Mouse (Mus musculus) embryonic facial prominence, embryonic 15.5 days (tissue): ENCODE data around the gene Pabpc4. TPM values are rescaled to one million over a fixed set of nuclear protein-coding genes. Genes with fewer than 3 reads are reported as not detected.
"Not testable (repeated sequence)": the region's sequence is repeated elsewhere in the genome, so short reads cannot be mapped to it uniquely, and the experiment has no call there.

Source experiments
- ATAC-seq: fragments of 200-750 bp; cut with Nextera tagmentation; 2 replicates; pipeline ENCODE4 v1.8.0; 2017; ENCODE audit warnings: low read depth, moderate TSS enrichment; ENCODE audit not compliant: insufficient number of reproducible peaks, low FRiP score, low TSS enrichment
- H3K27ac ChIP-seq: fragments of 300-500 bp; sonication (generic); replicated peaks from 2 replicates; pipeline ENCODE4 v1.5.1; 2015; ENCODE audit warnings: mild to moderate bottlenecking, inconsistent platforms
- H3K27me3 ChIP-seq: fragments of 300-500 bp; sonication (generic); 2 replicates; pipeline ENCODE4 v1.6.1; 2015; ENCODE audit warnings: inconsistent platforms
- H3K36me3 ChIP-seq: fragments of 300-500 bp; sonication (generic); 2 replicates; pipeline ENCODE4 v1.6.1; 2015; ENCODE audit warnings: mild to moderate bottlenecking, inconsistent platforms
- H3K4me1 ChIP-seq: fragments of 300-500 bp; sonication (generic); 2 replicates; pipeline ENCODE4 v1.6.1; 2015; ENCODE audit warnings: inconsistent platforms
- H3K4me2 ChIP-seq: fragments of 300-500 bp; sonication (generic); replicated peaks from 2 replicates; pipeline ENCODE4 v1.6.1; 2015; ENCODE audit warnings: mild to moderate bottlenecking, inconsistent platforms
- H3K4me3 ChIP-seq: fragments of 300-500 bp; sonication (generic); replicated peaks from 2 replicates; pipeline ENCODE4 v1.5.1; 2015; ENCODE audit warnings: mild to moderate bottlenecking, inconsistent platforms
- H3K9ac ChIP-seq: fragments of 300-500 bp; sonication (generic); 2 replicates; pipeline ENCODE4 v1.6.1; 2015; ENCODE audit warnings: inconsistent platforms
- H3K9me3 ChIP-seq: fragments of 300-500 bp; sonication (generic); replicated peaks from 2 replicates; pipeline ENCODE4 v1.6.1; 2016; ENCODE audit warnings: inconsistent platforms
- WGBS: fragments of 180-500 bp; shearing (Covaris S2); methylation state at CpG from one replicate; pipeline ENCODE4 v1.1.7; 2015; 5-methylcytosine and 5-hydroxymethylcytosine counted together
- polyA plus RNA-seq: library from polyadenylated mRNA; unstranded; fragments of >200 nt; fragmentation: Nextera tagmentation; extraction: Ambion mirVana; gene quantifications from 2 replicates; pipeline ENCODE4 v1.2.1, GENCODE M21; 2015

Pabpc4 gene
- polyA plus RNA-seq, 1 experiment from 2014 or later, result 37.5 TPM

DNA sequence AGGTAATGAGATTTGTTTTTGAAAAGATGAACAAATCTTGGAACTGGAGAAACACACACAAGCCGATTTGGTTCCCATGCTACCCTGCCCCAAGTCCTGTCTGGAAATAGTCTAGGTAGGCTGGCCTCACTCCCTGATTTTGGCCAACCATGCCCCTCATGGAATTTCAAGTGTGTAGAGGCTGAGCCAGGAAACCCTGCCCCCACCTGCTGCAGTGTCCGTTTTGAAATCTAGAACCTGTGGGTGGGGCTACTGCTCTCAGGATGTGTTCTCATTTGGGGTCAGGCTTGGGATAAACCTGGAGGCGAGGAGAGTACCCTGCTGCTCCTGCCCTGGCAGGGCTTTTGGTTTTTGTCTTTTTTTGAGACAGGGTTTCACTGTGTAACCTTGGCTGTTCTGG, 46.1 kb downstream of the Pabpc4 start:
- Histone ChIP-seq H3K9ac (no peak overlapping the region), H3K9me3 (no peaks in the 10 kb centered on the region), H3K36me3 (peaks cover 10% of the 10 kb centered on the region), H3K4me2 (no peak overlapping the region), H3K27me3 (no peaks in the 10 kb centered on the region), H3K4me1 (no peaks in the 10 kb centered on the region), H3K27ac (no peak overlapping the region), H3K4me3 (no peak overlapping the region)
- ATAC-seq, result no peak
- WGBS, result 52% methylated on average over 3 of the region's 3 CpGs

DNA sequence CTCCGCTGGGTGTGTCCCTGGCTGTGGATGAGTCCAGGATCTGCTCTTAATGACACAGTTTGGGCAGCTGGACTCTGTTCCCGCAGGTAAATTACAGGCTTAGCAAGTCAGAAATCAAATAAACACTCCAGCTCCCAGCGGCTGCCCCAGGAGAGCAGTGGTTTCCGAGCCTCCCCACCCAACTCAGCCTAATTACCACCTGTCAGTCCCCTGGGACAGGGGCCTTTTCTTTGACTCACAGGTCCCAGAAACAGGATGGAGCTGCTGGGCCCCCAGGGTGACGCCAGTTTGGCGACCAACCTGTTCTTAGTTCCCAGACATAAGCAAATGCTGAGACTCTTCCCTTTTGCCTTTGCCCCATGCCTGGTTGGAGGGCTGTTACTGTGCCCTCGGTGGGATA, 49.7 kb downstream of the Pabpc4 start:
- ATAC-seq, result no peak
- Histone ChIP-seq H3K9ac (no peak overlapping the region), H3K4me2 (no peak overlapping the region), H3K27ac (no peak overlapping the region), H3K36me3 (no peaks in the 10 kb centered on the region), H3K9me3 (no peaks in the 10 kb centered on the region), H3K4me3 (no peak overlapping the region), H3K4me1 (no peaks in the 10 kb centered on the region), H3K27me3 (no peaks in the 10 kb centered on the region)
- WGBS, result 72% methylated on average over 7 of the region's 7 CpGs

DNA sequence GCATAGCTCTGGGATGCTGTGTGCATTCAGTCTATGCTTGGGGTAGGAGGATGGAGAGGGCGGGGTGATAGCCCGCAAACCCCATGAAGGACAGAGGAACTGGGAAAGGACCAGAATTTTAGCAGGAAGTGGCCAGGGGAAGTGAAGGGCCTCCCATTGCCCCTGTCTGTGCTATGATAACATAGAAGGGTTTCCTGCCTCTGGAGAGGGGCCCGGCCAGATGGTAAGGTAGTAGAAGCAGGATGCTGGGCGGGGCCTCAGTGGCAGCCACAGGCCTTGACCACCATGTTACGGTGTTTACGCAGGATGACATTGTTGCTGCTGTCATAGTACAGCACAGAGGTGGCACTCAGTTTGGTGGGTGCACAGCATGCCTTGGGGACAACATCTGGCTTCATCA, 50.9 kb downstream of the Pabpc4 start:
- H3K27me3 ChIP-seq, result no peaks in the 10 kb centered on the region
- no peaks in the 10 kb centered on the region for H3K36me3 ChIP-seq
- no peak overlapping the region for H3K4me3 ChIP-seq
- H3K27ac ChIP-seq, result no peak overlapping the region
- no peak for ATAC-seq
- H3K9ac ChIP-seq, result no peak overlapping the region
- H3K9me3 ChIP-seq, result no peaks in the 10 kb centered on the region
- 84% methylated on average over 6 of the region's 6 CpGs for WGBS
- no peaks in the 10 kb centered on the region for H3K4me1 ChIP-seq
- H3K4me2 ChIP-seq, result no peak overlapping the region

DNA sequence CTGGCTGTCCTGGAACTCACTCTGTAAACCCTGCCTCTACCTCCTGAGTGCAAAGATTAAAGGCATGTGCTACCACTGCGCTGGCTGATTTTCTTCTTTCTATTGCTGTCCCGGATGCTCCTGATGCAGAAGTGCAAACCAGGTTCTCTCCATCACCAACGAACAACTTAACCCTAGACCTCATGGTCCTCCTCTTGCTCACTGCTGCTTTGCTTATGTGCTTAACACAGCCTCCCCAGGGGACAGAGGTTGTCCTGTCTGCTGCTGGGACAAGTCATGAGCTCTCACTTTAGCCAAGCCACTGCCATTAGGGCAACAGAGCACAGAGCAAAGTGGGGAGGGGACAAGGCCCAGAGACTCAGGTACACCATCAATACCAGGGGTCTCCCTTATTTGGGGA, 52.3 kb downstream of the Pabpc4 start:
- Histone ChIP-seq H3K36me3 (no peaks in the 10 kb centered on the region), H3K27ac (no peak overlapping the region), H3K4me3 (no peak overlapping the region), H3K9ac (no peak overlapping the region), H3K4me1 (no peaks in the 10 kb centered on the region), H3K9me3 (no peaks in the 10 kb centered on the region), H3K4me2 (no peak overlapping the region), H3K27me3 (no peaks in the 10 kb centered on the region)
- 75% methylated on average over 3 of the region's 3 CpGs for WGBS
- ATAC-seq, result no peak

DNA sequence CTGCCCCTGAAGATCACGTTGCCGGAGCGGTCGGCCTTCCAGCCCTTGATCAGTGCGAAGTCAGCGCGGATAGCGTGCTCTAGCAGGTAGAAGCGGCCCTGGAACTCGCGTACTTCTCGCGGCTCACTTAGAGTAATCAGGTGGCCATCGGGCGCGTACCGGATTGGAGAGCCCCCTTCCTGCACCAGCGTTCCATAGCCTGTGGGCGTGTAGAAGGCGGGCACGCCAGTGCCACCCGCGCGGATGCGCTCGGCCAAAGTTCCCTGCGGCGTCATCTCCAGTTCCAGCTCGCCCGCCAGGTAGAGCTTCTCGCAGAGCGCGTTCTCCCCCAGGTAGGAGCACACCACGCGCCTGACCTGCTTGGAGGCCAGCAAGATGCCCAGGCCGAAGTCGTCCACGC, 60.8 kb downstream of the Pabpc4 start:
- H3K4me3 ChIP-seq, result peak overlapping the region; percentile 30
- peak overlapping the region; percentile 48 for H3K4me2 ChIP-seq
- H3K9ac ChIP-seq, H3K9me3 ChIP-seq, H3K27ac ChIP-seq, H3K36me3 ChIP-seq, ATAC-seq, H3K4me1 ChIP-seq: not testable (repeated sequence)
- WGBS, result 12% methylated on average over 29 of the region's 38 CpGs
- peaks cover 16% of the 10 kb centered on the region for H3K27me3 ChIP-seq

DNA sequence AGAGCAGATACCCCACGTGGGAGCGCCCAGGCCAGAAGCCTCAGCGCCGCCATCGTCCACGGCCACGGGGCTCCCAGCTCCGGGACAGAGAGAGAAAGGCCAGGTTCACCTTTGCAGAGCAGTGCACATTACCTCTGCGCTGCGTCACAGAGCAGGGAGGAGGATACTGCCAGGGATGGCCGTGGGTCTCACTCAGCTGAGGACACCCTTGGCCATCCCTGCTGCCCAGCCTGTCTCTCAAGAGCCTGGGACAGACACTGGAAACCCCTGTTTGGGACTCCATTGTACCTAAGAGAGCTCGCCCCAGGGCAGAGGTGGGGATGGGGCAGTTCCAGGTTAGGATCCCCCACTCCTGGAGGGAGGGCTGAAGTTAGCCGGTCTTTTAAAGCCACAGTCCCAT, 61.4 kb downstream of the Pabpc4 start, which contains the start of gene Oxct2a:
TSS of gene Oxct2a (minus strand) at position 101 of the 400 bp plus-strand sequence.
- 8% methylated on average over 13 of the region's 13 CpGs for WGBS
- ATAC-seq, result no peak
- peak within 1 kb of the TSS; percentile 48 for H3K4me2 ChIP-seq
- no peaks in the 10 kb centered on the region for H3K36me3 ChIP-seq
- peaks cover 4% of the 10 kb centered on the region; the same call in 1 of the 2 replicates for H3K4me1 ChIP-seq
- H3K9ac ChIP-seq, result no peak within 1 kb of the TSS
- H3K27me3 ChIP-seq, result peaks cover 16% of the 10 kb centered on the region
- H3K27ac ChIP-seq, result no peak within 1 kb of the TSS
- H3K9me3 ChIP-seq, result no peaks in the 10 kb centered on the region
- peak within 1 kb of the TSS; percentile 30 for H3K4me3 ChIP-seq

DNA sequence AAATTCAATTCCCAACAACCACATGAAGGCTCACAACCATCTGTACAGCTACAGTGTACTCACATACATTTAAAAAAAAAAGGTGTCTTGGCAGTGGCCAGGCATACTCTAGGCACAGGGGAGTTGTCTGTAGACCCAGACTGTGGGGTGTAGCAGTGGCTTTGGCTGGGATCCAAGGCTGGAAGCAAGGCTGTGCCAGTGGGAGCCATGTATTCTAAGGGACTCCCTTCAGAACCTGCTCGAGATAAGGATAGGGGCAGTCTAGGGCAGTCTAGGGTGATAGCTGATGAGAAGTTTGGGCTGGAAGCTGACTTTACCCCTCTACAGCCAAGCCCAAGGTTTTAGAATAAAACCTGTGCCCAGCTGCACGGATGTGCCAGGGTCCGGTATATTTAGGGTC, 63.9 kb downstream of the Pabpc4 start:
- 66% methylated on average over 3 of the region's 3 CpGs for WGBS
- H3K27ac ChIP-seq, result no peak overlapping the region
- H3K36me3 ChIP-seq, result no peaks in the 10 kb centered on the region
- no peak overlapping the region for H3K4me2 ChIP-seq
- H3K9me3 ChIP-seq, result no peaks in the 10 kb centered on the region
- H3K4me1 ChIP-seq, result peaks cover 4% of the 10 kb centered on the region; the same call in 1 of the 2 replicates
- peaks cover 16% of the 10 kb centered on the region for H3K27me3 ChIP-seq
- no peak overlapping the region for H3K9ac ChIP-seq
- ATAC-seq, result no peak
- no peak overlapping the region for H3K4me3 ChIP-seq

DNA sequence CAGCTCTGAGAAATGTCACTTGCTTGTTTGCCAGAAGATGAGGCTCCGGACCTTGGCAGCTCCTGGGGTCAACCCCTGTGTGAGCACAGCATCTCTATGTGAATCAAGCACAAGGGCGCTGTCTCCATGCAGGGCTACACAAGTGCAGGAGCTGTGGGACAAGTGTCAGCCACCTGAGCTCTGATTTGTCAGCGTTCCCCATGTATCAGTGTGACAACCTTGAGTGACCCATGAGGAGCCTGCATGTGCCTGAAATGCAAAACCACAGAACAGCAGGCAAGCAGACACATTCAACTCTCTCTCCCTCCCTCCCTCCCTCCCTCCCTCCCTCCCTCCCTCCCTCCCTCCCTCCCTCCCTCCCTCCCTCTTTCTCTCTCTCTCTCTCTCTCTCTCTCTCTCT, 65.5 kb downstream of the Pabpc4 start:
- 53% methylated on average over 3 of the region's 3 CpGs for WGBS
- H3K4me2 ChIP-seq, result no peak overlapping the region
- H3K4me1 ChIP-seq, result peaks cover 4% of the 10 kb centered on the region; the same call in 1 of the 2 replicates
- no peaks in the 10 kb centered on the region for H3K9me3 ChIP-seq
- no peak overlapping the region for H3K9ac ChIP-seq
- no peak overlapping the region for H3K27ac ChIP-seq
- peaks cover 8% of the 10 kb centered on the region for H3K27me3 ChIP-seq
- no peak for ATAC-seq
- no peaks in the 10 kb centered on the region for H3K36me3 ChIP-seq
- no peak overlapping the region for H3K4me3 ChIP-seq

DNA sequence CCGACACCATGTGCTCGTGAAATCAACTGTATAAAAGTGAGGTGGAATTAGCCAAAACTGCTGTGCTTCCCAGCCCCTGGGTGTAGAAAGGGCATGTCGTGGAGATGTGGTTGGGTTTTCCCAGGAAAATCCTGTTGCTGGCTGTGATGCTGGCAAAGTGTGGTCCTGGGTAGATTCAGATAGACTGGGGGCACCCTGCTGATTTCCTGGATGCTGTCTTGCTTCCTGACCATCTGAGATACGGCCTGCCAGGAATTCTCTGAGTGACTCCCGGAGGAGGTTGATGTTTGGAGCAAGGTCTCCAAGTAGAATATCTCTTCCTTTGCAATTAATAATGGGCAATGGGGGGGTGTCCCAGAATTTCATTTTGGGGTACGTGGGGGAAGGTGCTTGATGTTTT, 66.8 kb downstream of the Pabpc4 start:
- WGBS, result 73% methylated on average over 6 of the region's 6 CpGs

DNA sequence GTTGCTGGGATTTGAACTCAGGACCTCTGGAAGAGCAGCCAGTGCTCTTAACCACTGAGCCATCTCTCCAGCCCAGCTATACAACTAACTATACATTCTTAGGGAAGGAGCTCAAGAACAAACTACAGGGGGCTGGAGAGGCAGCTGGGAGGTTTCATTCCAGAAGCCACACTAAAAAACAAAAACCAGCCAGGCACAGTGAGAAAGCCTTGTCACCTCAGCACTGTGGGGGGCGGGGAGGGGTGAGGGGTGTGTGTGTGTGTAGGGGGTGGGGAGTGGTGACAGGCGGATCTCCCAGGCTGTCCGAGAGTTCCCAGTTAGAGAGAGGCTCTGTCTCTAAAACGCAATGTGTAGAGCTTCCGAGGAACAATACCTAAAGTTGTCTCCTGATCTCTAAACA, 69.2 kb downstream of the Pabpc4 start:
- H3K36me3 ChIP-seq, result no peaks in the 10 kb centered on the region
- 56% methylated on average over 5 of the region's 5 CpGs for WGBS
- H3K9ac ChIP-seq, result no peak overlapping the region
- no peak overlapping the region for H3K27ac ChIP-seq
- H3K4me2 ChIP-seq, result no peak overlapping the region
- H3K9me3 ChIP-seq, result no peaks in the 10 kb centered on the region
- H3K4me3 ChIP-seq, result no peak overlapping the region
- ATAC-seq, result no peak
- H3K27me3 ChIP-seq, result no peaks in the 10 kb centered on the region
- H3K4me1 ChIP-seq, result no peaks in the 10 kb centered on the region; the same call in 1 of the 2 replicates

More for the DNA sequence above, 66.8 kb downstream of the Pabpc4 start:
- no peak overlapping the region for H3K4me2 ChIP-seq
- no peak for ATAC-seq
- peaks cover 4% of the 10 kb centered on the region; the same call in 1 of the 2 replicates for H3K4me1 ChIP-seq
- no peak overlapping the region for H3K9ac ChIP-seq
- H3K27ac ChIP-seq, result no peak overlapping the region
- H3K9me3 ChIP-seq, result no peaks in the 10 kb centered on the region
- H3K4me3 ChIP-seq, result no peak overlapping the region
- H3K27me3 ChIP-seq, result no peaks in the 10 kb centered on the region; the same call in 1 of the 2 replicates
- no peaks in the 10 kb centered on the region for H3K36me3 ChIP-seq

DNA sequence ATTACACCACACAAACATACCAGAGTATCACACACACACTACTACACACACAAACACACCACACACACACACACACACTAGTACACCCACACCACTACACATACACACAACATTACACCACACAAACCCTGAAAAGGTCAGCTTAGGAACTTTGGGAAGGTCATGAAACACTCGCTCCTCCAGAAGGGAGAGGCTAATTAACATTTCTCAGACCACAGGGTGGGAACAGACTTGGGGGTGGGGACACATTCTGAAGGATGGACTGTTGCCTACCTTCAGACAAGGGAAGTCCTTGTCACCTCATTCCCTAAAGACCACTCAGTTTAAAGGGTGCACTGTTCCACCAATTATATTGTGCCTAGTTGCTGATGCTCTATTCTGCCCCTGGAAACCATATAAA, 69.8 kb downstream of the Pabpc4 start:
- not testable (repeated sequence) for H3K27me3 ChIP-seq, H3K4me3 ChIP-seq, H3K9me3 ChIP-seq, H3K27ac ChIP-seq, H3K36me3 ChIP-seq, ATAC-seq, H3K4me1 ChIP-seq, H3K9ac ChIP-seq, H3K4me2 ChIP-seq
- WGBS, result 79% methylated on average over 1 of the region's 1 CpGs

DNA sequence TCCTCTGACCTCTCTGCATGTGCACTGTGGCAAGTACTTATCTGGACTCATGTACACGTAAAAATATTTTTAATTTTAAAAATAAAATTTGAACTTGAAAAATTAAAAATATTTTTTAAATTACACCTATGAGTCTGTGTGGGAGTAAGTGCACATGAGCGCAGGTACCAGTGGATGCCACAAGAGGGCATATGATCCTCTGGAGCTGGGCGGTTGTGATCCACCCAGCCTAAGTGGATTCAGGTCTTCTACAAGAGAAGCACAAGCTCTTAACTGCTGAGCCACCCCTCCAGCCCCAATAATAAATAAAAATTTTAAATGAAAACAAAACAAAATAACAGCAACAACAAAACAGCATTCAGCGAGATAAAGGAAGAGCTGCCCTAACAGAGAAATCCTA, 71.0 kb downstream of the Pabpc4 start:
- H3K4me1 ChIP-seq, result no peaks in the 10 kb centered on the region
- no peak for ATAC-seq
- H3K4me3 ChIP-seq, result no peak overlapping the region
- no peaks in the 10 kb centered on the region for H3K27me3 ChIP-seq
- no peaks in the 10 kb centered on the region for H3K9me3 ChIP-seq
- no peaks in the 10 kb centered on the region for H3K36me3 ChIP-seq
- no peak overlapping the region for H3K4me2 ChIP-seq
- no peak overlapping the region for H3K9ac ChIP-seq
- 94% methylated on average over 4 of the region's 4 CpGs for WGBS
- no peak overlapping the region for H3K27ac ChIP-seq
